10 mouse cellular contexts compared by ENCODE assay signal in the genomic region with DNA sequence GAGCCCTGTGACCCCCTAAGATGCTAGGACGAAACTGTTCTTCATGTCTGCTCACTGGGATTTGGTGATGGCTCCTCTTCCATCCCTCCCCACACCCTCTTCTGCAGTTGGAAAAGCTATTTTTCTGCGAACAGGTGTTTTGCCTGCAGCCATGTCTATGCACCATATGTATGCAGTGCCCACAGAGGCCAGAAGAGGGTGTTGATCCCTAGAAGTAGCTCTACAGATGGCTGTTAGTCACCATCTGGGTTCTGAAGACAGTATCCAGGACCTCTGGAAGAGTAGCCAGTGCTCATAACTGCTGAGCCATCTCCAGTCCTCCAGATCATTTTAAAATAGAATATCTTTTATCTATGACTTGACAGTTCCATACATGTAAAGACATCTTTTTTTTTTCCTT. TPM values are rescaled to one million over a fixed set of nuclear protein-coding genes. Genes with fewer than 3 reads are reported as not detected.
A peak's percentile ranks its signal among the peaks of the same experiment; 100 is the strongest.
DNase-seq lines count a peak whose midpoint lies in the region; ATAC-seq and TF ChIP-seq lines count a peak whose summit lies in the region.
"Had no signal": no experiment of that assay in that cellular context is flagged by ENCODE, and none has a peak within 500 bp of the region (broad histone marks: within the 10 kb centered on the region; RNA-seq: fewer than 3 reads in every experiment).

No protein-coding gene starts in this region.

- H3K4me3 ChIP-seq in intestine, postnatal 0 days (ENCODE audit: low read depth, low read length) = no peak overlapping the region
- H3K4me3 ChIP-seq in intestine, embryonic 16.5 days (ENCODE audit: low read length) = no peak overlapping the region
- H3K4me3 ChIP-seq in thymus, adult 2 months (ENCODE audit: control insufficient read depth, insufficient read depth, low read length) = no peak overlapping the region
- H3K4me3 ChIP-seq in limb, embryonic 10.5 days = no peak overlapping the region
- H3K4me3 ChIP-seq: hindbrain, embryonic 15.5 days; midbrain, embryonic 10.5 days had no signal

- intact Hi-C loops in gastrocnemius, postnatal 14 days (cut with DNase I; ENCODE audit: low total_unique reads) = no loop called here

- no peaks in the 10 kb centered on the region for H3K36me3 ChIP-seq in intestine, postnatal 0 days (ENCODE audit: control insufficient read depth, insufficient read depth)
- no peaks in the 10 kb centered on the region for H3K36me3 ChIP-seq in intestine, embryonic 16.5 days (ENCODE audit: control insufficient read depth, insufficient read depth, low read length)
- no peaks in the 10 kb centered on the region for H3K36me3 ChIP-seq in thymus, adult 2 months (ENCODE audit: control insufficient read depth, insufficient read depth, low read length)
- no peaks in the 10 kb centered on the region for H3K36me3 ChIP-seq in limb, embryonic 10.5 days
- H3K36me3 ChIP-seq: hindbrain, embryonic 15.5 days; midbrain, embryonic 10.5 days had no signal

- no peak overlapping the region for H3K9ac ChIP-seq in intestine, postnatal 0 days (ENCODE audit: low read depth, low read length)
- no peak overlapping the region for H3K9ac ChIP-seq in intestine, embryonic 16.5 days (ENCODE audit: low read depth, low read length)
- H3K9ac ChIP-seq: hindbrain, embryonic 15.5 days had no signal

- H3K4me2 ChIP-seq in intestine, postnatal 0 days (replicated peaks; ENCODE audit: low read depth) = no peak overlapping the region
- no peak overlapping the region for H3K4me2 ChIP-seq in intestine, embryonic 16.5 days (ENCODE audit: low read depth, low read length)
- H3K4me2 ChIP-seq: hindbrain, embryonic 15.5 days had no signal

- DNase-seq in thymus, adult 2 months = peak; percentile 35
- DNase-seq in thymus, adult 18-20 months = no peak
- peak; percentile 24 to 28 for DNase-seq in kidney, postnatal 4 days
- DNase-seq in limb, embryonic 10.5 days (ENCODE audit: low spot score) = no peak
- DNase-seq in gastrocnemius, postnatal 14 days = no peak
- DNase-seq: cerebellum, postnatal 36 days had no signal

- TF ChIP-seq POLR2A in thymus, adult 2 months (IDR thresholded peaks at IDR 0.05; ENCODE audit: control insufficient read depth, extremely low read depth, insufficient read depth, low read length, poor library complexity) = no peak

- 83% methylated on average over 2 of the region's 2 CpGs for WGBS in intestine, postnatal 0 days
- 89% methylated on average over 2 of the region's 2 CpGs for WGBS in intestine, embryonic 16.5 days
- WGBS in thymus, adult 2 months = 97% methylated on average over 2 of the region's 2 CpGs
- 88% methylated on average over 2 of the region's 2 CpGs for WGBS in limb, embryonic 10.5 days

- peak; percentile 65 for TF ChIP-seq CTCF in intestine, postnatal 0 days (IDR thresholded peaks at IDR 0.05; ENCODE audit: low read depth)
- TF ChIP-seq CTCF in thymus, adult 2 months (IDR thresholded peaks at IDR 0.05; ENCODE audit: borderline replicate concordance, control insufficient read depth, extremely low read depth, insufficient read depth, low read length, poor library complexity) = no peak

- H3K9me3 ChIP-seq in intestine, postnatal 0 days (ENCODE audit: control insufficient read depth) = no peaks in the 10 kb centered on the region
- H3K9me3 ChIP-seq in intestine, embryonic 16.5 days (ENCODE audit: control insufficient read depth, low read length) = no peaks in the 10 kb centered on the region
- H3K9me3 ChIP-seq in limb, embryonic 10.5 days (replicated peaks) = no peaks in the 10 kb centered on the region
- H3K9me3 ChIP-seq: hindbrain, embryonic 15.5 days; midbrain, embryonic 10.5 days had no signal

- H3K4me1 ChIP-seq in intestine, postnatal 0 days (replicated peaks; ENCODE audit: control insufficient read depth, insufficient read depth, low read length) = no peaks in the 10 kb centered on the region
- no peaks in the 10 kb centered on the region for H3K4me1 ChIP-seq in intestine, embryonic 16.5 days (ENCODE audit: control insufficient read depth, insufficient read depth, low read length)
- H3K4me1 ChIP-seq in thymus, adult 2 months (replicated peaks; ENCODE audit: control insufficient read depth, insufficient read depth, low read length) = no peaks in the 10 kb centered on the region
- H3K4me1 ChIP-seq in limb, embryonic 10.5 days = peaks cover 4% of the 10 kb centered on the region
- H3K4me1 ChIP-seq: hindbrain, embryonic 15.5 days; midbrain, embryonic 10.5 days had no signal

- H3K27ac ChIP-seq in intestine, postnatal 0 days (ENCODE audit: low read depth, low read length) = no peak overlapping the region
- no peak overlapping the region for H3K27ac ChIP-seq in intestine, embryonic 16.5 days (ENCODE audit: low read length)
- H3K27ac ChIP-seq in thymus, adult 2 months (ENCODE audit: control insufficient read depth, insufficient read depth, low read length) = no peak overlapping the region
- no peak overlapping the region for H3K27ac ChIP-seq in limb, embryonic 10.5 days
- H3K27ac ChIP-seq: hindbrain, embryonic 15.5 days; midbrain, embryonic 10.5 days had no signal

- ATAC-seq in intestine, postnatal 0 days = no peak
- no peak for ATAC-seq in intestine, embryonic 16.5 days

- no peaks in the 10 kb centered on the region for H3K27me3 ChIP-seq in intestine, postnatal 0 days (replicated peaks; ENCODE audit: control insufficient read depth, insufficient read depth, low read length)
- no peaks in the 10 kb centered on the region for H3K27me3 ChIP-seq in intestine, embryonic 16.5 days (replicated peaks; ENCODE audit: control insufficient read depth, insufficient read depth, low read length)
- no peaks in the 10 kb centered on the region for H3K27me3 ChIP-seq in thymus, adult 2 months (ENCODE audit: control insufficient read depth, insufficient read depth, low read length)
- H3K27me3 ChIP-seq in limb, embryonic 10.5 days (ENCODE audit: low read depth, poor library complexity, severe bottlenecking) = no peaks in the 10 kb centered on the region
- H3K27me3 ChIP-seq: hindbrain, embryonic 15.5 days had no signal

RNA-seq across cellular contexts. Expression of a gene that starts 20.2 kb away (rescaled TPM):
- polyA plus RNA-seq in intestine, postnatal 0 days (2015; fragmentation: Nextera tagmentation; extraction: Ambion mirVana) = 0.17 and 0.29 TPM in 2 replicates
- 0.75 and 0.86 TPM in 2 replicates for polyA plus RNA-seq in intestine, embryonic 16.5 days (2015; fragmentation: Nextera tagmentation; extraction: Ambion mirVana)
- 3.7 and 4.7 TPM in 2 replicates for polyA plus RNA-seq in thymus, adult 2 months (2012; rRNA removed)
- not detected in 2 replicates for polyA plus RNA-seq in limb, embryonic 10.5 days (2016; fragmentation: Nextera tagmentation; extraction: Ambion mirVana)
- under 1 TPM; 0.09 to 0.23 TPM for total RNA-seq in gastrocnemius, postnatal 14 days (2021)

Comparison
In these comparisons a context has a peak if more than half of its experiments do, and no peak if none do; other contexts are left out.
1. DNase-seq: peak in thymus, adult 2 months (single experiment) and kidney, postnatal 4 days (2 of 2); none in thymus, adult 18-20 months (0 of 2), limb, embryonic 10.5 days (single experiment) and gastrocnemius, postnatal 14 days (single experiment).